Mouse (Mus musculus) cerebellum, adult 11-12 months (tissue): ENCODE measurements at regions not wholly inside any gene's neighbourhood (a gene's known extent, or its start where the extent isn't known, plus 50 kb on each side); places are given as distances from the start of the nearest gene placed in this dataset.

ENCODE experiments used
- DNase-seq: peaks from one replicate; pipeline ENCODE4 v3.0.0; 2022

DNA sequence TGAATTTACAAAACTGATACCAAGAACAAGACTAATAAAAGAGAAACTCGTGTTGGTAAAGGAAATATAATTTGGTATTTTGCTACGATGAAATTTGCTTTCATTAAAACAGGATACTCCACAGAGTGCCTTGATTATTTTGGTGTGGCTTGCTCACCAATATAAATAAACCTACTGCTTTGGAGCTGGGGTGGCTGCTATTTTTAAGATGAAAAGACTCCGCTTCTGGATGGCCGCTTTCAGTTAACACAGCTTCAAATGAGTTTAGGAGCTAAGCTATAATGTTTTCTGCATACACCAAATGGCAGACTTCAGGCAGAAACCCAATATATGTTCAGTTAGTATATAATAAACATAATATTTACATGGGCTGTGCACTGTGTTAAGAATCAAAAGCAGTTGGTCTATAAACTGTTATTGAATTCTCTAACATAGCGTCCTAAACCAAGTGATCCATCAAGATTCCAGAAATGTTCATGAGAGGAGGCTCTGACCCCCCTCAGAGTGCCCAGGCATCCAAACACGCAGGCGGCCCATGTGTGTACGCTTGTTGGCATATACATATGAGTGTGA is 215.1 kb upstream of the Pou3f3 start:
- DNase-seq: no peak

DNA sequence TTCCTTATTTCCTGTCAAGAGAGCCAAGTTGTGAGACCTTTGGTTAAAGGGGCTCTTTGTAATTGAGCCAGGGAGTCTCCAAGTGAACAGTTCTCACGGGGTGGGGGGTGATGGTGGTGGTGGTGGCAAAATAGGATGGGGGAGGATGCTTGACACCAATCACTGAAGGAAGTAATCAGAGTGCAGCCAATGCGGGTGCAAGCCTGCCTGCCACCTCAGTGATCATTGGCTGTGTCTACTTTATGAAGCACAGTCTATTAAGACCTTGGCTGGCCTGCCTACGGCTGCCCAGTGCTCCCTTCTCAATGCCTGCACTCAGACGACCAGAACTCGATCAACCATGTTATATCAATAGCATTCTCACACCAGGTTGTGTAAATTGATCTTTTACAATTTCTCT is 206.0 kb upstream of the Pou3f3 start:
- no peak for DNase-seq

DNA sequence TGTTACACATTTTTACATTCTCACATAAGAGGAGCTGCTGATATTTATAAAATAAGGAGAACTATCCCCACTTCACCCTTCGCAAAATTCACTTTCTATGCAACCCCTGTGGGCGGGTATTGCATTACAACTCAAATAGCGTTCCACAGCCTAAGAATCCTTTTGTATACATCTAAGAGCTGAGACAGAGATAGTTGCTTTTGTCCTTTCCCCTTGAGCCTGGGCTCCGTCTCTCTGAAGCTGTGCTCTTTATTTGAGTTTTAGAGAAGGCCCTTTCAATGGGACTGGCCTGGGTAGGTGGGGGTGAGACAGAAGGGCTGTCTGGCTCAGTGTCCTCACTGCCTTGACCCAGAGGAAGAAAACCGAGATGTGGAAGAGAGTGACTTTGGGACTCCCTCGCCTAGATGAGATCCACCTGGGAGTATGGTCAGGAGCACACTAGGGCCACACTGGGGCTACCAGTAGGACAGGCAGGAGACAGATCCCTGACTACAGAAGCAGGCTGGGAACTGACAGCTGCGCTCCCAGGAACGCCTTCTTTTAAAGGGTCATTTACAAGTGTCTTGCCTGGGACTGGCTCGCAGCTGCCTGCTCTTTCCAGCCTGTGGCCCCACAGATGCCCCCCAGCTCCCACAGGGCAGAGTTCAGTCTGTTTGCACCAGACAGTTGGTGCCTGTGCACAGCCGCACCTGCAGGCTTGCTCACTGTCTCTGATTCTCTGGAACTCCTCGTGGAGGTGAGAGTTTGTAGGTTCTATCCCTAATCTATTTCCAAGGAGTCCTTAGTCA is 204.5 kb upstream of the Pou3f3 start:
- no peak for DNase-seq

DNA sequence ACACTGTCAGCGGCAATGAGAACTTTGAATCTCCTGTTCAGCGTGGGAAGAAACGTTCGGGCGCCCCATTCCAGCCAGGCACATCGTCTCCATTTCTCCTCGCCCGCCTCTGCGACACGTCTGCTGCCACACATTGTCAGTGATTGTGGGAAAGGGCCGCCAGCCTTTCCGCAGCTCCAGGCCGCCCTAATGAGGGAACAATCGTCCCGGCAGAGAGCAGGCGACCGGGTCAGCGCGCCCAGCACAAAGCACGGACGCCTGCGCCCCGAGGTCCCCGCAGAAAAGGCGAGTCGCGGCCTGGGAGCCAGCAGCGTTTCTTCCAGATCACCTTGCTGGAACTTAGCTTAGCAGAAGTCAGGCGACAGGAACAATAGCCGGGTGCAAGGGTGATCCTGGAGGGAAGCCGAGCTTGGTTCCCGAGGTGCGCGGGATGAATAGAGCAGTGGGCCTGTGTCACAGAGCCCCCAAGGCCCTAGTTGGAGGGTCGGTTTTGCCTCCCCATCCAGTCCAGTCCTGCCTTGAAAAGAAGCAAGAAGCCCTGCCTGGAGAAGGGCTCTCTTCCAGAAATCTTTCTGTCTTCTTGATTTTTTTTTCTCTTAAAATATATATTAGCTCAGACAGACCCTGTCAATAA is 203.8 kb upstream of the Pou3f3 start:
- no peak for DNase-seq

DNA sequence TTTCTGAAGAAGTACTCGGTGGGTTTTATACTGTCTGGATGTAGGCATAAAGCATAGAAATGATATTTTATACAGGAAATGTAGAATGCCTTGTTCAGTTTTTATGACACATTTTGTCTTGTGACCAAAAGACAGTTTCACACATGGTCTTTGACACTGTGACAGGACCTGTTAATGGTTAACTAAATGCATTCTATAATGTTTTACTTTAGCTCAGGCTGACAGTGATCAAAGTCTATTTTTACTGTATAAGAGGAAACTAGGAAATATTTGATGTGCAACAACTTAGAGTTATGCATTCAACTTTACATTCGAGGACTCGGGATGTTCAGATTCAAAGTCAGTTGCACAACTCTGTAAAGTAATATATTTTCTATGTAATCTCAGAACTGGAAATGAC is 199.5 kb upstream of the Pou3f3 start:
- no peak for DNase-seq

DNA sequence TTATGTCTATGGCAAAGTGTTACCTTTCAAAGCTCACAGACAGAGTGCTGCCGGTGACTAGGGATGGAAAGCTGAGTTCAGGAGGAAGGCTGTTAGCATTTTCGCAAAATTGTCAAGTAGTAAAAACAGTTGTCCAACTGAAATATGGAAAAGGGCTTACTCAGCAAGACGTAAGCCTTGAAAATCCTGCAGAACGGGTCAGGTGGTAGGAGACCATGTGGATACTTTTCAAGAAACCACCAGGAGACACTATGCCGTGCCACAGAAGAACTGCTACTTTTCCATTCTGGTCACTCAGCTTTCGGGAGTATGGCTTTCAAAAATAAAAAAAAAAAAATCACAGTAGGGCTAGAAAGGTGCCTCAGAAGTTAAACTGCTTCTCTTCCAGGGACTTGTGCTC is 199.1 kb upstream of the Pou3f3 start:
- no peak for DNase-seq

DNA sequence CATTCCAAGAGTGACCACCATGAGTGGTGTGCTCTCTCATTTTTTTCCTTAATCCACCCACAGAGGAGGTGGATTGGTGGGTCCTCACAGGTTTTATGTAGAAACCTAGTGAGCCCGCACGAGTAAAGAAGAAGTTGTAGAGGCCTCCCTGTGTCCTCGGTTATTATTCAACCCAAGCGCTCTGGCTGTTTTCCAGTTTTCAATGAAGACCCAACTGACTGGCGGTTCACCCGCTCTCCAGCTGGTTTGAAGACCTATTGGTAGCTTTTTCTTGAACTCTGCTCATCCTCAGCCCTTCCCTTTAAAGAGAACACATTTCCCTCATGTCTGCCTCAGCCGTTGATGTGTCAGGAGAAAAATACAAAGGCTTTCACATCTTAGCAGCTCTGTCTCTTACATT is 196.7 kb upstream of the Pou3f3 start:
- DNase-seq: no peak

DNA sequence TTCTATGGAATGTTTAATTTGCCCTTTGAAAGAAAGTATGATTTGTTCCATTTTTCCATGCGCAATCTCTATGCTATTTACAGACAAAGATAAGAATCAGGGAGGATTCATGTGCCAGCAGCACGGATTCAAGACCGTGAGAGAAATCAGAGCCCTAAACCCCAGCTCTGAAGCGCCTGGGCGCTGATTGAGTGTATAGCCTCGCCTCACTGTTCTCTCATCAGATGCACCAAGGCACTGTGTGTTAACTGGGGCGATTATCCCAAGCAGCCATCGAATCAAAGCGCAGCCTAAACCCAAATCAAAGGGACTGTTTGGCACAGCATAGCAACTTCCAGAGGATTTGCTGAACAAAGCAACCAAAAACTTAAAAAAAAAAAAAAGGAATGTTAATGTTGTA is 191.1 kb upstream of the Pou3f3 start:
- DNase-seq: no peak

DNA sequence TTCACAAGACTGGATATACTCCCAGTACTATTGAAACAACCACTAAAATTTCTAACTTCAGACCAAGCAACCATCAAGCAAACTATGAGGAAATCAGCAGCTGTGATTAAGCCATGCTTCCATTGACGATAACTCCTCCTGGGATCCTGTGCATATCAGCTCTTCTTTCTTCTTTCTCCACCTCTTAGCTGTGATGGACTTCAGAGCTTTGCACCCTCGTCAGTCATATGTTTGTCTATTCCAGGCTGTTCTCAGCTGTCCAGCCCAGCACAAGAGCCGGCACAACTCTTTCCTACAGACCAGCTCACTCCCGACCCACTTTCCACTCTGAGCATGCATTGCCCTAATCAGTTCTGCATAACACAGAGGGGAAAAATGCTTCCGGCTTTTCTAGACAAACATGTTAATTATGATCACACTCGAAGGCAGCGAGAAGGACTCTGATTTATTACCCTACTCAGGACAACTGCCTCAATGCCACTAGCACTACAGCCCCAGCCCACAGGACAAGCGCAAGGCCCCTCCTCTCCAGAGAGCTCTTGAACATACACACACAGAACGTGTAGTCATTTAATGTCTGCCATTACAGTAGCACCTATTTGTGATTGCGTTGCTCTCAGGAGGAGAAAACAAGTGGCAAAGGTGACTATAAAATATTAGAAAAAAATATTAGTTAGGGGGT is 190.4 kb upstream of the Pou3f3 start:
- DNase-seq: no peak

DNA sequence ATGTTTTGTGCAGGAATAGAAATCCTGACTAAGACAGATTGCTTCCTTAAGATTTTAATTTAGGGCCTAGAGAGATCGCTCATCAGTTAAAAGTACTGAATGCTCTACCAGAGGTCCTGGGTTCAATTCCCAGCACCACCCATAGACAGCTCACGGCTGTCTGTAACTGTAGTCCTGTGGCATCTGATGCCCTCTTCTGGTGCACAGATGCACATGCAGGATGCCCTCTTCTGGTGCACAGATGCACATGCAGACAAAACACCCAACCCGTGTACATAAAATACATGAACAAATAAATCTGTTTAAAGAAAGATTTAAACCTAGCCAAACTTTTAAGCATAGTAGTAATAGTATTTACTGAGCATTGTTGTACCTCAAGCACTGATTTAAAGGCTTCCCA is 181.2 kb upstream of the Pou3f3 start:
- no peak for DNase-seq

DNA sequence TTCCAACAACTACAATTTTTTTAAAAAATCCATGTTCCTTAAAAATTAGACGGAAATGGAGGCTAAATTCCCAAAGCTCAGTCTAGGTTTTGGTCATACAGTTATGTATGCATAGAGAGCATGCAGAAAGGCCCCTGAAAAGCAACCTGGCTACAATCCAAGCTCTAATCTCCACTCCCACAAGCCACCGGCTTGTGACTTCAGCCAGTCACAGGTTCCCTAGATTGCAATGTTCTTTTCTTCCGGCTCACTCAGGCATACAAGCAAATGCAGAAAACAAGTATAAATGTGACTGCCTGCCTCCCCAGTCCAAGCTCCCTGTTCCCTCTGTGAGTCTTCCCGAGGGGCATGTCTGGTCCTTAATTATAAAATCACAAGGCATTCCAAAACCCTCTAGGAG is 171.2 kb upstream of the Pou3f3 start:
- no peak for DNase-seq

DNA sequence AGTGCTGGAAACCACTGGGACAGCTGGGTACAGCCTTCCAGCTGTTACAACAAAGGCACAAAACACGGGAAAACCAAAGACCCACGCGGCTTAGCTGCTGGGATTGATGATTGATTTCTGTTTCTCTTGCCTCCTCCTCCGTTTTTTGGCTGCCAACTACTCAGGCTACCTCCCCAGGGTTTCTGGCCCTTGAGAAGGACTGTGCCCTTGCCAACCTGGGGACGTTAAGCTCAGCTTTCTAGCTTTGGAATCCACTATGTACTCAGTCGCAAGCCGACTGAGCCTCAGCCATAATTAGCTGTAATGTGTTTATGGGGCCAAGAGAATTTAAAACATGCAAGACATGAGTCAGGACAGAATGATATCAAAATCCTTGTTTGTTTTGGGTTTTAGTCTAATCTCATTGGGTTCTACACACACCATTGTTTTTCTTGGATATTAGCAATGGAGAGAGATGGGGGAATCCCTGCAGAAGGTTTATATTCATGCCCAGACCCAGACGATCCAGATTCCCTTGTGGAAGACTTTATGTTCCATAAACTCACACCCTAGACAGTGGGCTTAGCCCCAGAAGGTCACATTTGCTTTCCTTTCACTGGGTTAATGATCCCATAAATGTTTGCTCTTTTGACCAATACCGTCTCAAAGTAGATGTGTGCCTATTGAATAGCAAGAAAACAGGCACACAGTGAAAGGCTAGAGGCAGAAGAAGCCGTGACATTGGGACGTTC is 167.7 kb upstream of the Pou3f3 start:
- DNase-seq: no peak

DNA sequence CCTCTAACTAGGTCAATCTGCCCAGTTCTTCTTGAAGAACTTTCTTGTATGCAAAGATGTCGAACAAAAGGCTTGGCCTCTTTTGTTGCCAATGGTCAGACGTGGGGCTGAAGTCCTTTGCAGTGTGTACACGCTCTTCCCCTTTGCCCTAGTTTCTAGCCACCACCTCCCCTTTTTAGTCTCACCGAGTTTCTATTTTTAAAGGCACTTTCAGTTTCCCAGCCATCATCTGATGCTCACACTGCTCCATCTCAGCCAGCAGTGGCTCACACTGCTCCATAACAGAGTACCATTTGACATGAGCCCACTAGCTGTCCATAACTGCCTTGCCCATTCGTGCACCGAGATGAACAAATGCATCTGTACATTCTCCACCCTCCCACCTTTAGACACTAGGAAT is 162.7 kb upstream of the Pou3f3 start:
- no peak for DNase-seq

DNA sequence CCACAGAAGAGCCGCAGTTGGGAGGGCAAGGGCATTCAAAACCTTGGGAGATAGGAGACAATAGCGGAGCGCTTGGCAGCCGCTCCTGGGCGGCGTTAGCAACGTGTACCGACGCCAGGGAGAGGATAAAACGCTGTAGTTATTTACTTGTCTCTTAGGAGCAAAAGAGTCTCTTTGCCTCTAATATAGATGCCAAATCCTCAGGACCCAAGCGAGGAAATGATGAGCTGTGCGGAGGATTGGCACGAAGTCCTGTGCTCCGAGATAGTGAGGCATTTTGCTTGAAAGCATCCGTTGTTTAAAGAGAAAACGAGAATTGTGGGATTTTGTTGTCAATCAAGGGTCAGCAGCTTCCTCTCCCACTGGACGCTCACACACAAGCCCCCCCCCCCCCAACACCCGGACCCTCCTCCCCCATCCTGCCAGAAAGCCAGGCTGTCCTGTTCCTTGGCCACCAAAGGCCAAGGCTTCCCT is 156.5 kb upstream of the Pou3f3 start:
- peak; percentile 5 for DNase-seq

DNA sequence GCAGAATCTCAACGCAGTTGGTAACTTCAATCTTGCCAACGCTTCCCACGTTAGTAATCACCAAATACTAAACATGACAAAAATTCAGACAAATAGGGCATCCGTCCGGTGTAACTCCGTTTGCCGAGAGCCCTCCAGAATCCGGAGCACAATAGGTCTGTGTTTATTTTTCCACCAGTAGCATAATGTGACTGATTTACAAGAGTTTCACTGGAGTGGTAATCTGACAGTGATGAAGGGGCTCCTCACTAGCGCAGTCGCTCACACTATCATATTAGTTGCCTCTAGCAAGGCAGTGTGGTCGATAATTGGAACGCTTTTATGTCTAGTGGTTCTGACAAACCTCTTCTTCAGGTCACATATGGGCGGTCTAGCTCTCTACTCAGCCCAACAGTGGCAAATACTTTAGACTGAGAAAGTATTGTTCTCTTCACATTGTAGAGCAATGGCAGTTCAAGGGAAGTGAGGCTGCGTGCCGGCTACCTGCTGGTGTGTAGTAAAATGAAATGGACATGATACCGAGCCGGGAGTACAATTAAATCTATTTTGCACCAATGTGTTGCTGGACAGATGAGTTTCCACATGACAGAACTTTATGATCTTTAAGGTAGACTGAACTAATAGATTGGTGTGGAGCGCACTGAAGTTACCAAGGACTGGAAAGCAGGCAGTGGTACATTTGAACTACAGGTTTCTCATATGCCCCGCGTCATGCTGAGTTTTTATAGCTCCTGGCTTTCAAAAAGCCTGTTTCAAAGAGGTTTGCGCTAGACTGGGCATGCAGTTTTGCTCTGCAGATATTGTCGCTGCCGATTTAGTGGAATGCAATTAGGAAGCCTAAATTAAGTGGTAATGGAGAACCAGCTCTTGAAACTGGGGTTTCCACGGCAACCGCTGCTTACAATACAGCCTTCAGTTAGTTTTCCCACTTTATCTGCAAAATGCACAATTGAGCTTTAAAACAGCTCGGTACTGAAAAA is 155.7 kb upstream of the Pou3f3 start:
- no peak for DNase-seq

DNA sequence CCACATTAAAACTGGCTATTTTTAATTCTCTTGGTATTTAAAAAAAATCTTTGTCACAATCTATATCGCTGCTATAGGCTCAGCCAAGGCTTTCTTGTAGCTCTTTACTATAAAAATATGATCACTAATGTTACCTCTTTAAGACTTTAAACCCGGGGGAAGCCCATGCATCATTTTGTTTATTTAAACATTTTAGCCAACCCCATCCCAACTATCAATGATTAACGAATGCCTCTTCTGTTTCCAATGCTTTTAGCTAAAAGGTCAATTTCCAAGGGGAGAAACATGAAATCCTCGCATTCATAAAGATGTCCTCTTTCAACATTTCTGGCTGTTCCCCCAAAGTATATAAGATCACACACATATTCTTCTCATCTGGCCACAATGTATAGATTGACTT is 153.6 kb upstream of the Pou3f3 start:
- no peak for DNase-seq

DNA sequence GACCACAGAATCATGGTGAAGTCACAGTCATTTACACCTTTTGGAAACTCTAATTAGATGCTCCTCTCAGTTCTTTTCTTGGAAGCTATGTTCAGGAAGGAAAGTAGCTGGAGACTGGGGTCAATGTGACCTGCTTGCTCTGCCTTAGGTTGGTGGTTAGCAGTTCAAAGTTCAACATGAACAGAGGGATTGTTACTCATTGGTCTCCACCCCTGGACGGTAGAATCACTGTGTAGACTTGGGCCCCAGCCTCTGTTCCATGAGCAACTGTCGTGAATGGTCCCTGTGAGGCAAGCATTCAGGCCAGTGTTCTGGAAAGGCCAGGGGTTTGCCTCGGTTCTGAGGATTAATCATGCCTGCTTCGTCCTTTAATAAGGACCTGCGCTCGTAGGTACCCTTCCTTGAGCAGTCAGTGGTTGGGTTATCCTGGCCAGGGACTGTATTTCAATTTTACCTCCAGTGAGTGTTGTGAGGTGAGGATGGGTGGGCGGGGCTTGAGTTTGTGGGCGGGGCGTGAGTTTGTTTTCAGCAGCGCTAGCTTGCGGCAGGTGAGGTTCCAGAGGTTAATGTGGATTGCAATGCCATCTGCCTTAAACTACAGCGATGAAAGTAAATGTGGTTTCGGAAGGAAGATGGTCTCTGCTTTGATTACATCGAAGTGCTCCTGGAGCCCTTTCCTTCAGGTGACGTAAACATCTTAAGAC is 152.6 kb upstream of the Pou3f3 start:
- no peak for DNase-seq

DNA sequence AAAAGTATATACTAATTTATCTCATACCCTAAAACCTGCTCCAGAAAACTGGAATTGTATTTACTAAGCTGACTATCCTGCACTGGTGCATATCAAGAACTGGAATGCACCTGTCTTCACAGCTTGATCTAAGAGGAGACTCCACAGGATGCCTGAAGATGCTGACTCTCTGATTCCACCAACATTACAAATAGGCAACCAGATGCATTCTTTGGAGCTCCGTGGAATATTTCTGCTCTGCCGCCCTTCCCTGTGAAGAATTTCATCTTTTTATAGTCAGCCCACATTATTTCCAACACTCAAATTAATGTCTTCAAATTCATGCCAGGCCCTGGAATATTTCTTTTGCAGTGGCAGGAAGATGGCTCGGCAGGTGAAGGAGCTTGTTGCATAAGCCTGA is 148.7 kb upstream of the Pou3f3 start:
- DNase-seq: no peak

DNA sequence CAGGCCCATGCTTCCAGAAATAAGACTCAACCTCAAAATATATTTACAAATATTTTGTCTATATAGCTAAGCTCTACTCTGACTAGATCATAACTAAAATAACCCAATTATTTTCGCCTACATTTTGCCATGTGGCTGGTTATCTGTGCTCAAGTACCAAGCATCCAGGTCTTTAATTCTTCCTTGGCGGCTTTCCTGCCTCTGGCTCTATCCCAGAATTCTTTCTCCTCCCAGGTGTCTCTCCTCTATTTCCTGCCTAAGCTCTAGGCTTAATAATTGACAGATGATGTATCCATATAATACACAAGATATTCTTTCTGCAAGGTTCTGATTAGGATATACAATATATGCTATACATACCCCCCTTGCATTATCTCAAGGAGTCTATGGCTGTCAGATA is 138.3 kb upstream of the Pou3f3 start:
- DNase-seq: no peak

DNA sequence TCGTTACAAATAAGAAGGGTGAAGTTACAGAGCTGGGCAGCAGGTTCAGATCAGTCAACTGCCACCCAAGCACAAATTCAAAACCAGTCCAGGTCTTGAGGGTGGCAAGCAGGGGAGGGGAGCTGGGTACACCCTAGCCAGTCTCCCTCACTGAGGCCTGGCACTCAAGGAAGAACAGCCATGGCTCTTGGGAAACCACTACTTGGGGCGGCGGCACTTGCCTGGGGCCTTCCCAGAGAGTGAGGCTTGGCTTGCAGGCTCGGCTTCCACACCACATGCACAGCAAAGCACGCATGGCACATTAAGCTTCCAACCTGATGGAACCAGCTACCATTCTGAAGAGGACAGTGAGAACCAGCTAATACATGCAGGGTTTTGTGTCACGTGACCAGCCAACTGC is 127.9 kb upstream of the Pou3f3 start:
- DNase-seq: no peak

DNA sequence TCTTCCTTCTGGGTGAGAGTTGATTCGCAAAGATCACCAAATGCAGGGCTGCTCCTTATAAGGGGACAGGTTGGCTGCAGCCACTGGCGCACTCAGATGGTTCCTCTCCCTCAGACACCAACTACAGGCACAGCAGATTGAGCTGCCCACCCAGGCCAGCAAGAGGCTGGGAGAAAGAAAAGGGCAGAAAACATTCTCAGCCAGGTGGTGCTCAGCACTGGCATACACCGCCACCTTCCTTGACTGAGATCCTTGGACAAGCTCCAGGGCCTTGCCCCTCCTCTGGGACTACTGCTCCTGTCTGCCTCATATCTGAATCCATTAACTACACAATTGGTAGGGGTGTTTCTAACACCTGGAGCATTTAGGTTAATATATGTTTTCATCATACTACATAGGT is 110.4 kb upstream of the Pou3f3 start:
- DNase-seq: no peak
